Mouse (Mus musculus) frontal cortex, adult 2 months (tissue): ENCODE measurements around the gene Dnmt3a. TPM values are rescaled to one million over a fixed set of nuclear protein-coding genes. Genes with fewer than 3 reads are reported as not detected.

ENCODE experiments used
- DNase-seq, 2 experiments: peaks; one replicate each; pipeline ENCODE4 v3.0.0; 2022; ENCODE audit warnings: low spot score in 1 of 2; ENCODE audit errors: extremely low spot score in 1 of 2
- polyA plus RNA-seq: library from polyadenylated mRNA; depleted of rRNA; stranded (reverse); fragments of >200 nt; gene quantifications from 2 replicates; pipeline ENCODE4 v1.2.3, GENCODE M21; 2012

The Dnmt3a gene
- polyA plus RNA-seq, 1 experiment, result 44.7 TPM

DNA sequence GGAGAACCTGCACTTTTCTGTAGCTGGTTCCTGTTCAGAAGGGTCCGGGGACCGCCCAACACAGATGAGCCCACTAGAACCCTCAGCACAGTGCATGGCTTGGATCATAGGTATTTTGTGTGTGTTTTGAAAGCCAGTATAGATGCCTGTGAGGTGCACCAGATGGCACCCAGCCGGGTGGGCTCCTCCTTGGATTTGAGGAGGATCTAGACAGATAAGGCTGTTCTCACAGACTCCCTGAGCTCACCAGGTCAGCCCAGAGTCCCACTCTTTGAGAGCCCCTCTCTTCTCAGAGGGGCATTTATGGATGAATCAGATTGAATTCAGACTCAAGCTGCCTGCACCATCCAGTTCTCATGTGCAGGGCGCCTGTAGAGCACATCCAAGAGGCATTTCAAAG, 101.2 kb downstream of the Dnmt3a start:
- DNase-seq, result no peak

DNA sequence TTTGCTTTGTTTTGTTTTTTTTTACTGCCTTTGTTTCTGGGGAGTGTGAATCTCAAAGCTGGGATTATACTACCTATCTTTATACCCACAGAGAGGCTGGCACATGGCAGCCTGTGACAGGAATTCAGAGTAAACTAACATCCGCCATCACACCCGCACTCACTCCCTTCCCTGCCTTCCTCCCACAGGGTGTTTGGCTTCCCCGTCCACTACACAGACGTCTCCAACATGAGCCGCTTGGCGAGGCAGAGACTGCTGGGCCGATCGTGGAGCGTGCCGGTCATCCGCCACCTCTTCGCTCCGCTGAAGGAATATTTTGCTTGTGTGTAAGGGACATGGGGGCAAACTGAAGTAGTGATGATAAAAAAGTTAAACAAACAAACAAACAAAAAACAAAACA, 101.6 kb downstream of the Dnmt3a start:
- no peak for DNase-seq

- no peak for DNase-seq
Observed at GRCm38 (mm10) chr12:3910466-3911093, 104.8 kb downstream of the Dnmt3a start.

DNA sequence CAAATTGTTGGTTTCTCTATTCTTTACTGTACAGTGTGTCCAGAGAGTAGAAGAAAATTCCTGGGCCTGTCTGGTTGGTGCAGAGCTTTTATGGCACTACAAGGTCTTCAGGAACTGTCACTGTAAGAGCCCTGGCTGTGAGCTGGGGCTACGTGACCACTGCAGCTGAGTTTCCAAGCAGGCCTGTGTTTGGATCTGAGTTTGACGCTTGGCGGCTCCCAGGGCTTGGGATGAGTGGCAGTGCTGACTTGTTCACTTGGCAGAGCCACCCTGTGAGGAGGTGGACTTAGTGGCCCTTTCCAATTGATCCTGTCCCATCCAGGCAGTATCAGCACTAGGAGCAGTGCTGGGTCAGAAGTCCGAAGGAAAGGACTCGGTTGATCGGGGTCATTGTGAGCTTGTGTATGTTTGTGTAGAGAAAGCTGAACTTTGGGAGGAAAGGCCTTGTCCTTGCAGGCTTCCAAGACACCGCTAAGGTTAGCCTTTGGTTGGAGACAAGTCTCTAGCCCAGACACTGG, 106.1 kb downstream of the Dnmt3a start:
- DNase-seq, result no peak

DNA sequence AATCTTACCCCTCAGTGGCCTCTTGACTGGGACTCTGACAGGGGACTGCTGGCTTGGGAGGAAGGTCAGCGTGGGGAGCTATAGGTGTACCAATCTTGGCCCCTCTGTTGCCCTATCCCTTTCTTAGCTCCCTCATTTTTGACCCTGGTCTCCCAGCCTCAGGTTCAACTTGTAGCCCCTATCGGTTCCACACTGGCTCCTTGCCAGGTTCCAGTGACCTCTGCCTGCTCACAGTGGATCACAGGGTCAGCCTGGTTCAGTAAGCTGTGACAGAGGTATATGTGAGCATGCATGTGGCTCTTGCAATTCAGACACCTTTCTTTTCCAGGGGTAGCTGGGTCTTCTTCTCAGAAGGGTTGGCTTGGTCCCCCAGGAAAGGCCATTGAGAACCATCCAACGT, 110.0 kb downstream of the Dnmt3a start:
- DNase-seq, result no peak

- DNase-seq, result no peak
Observed at GRCm38 (mm10) chr12:3917668-3918341, 112.0 kb downstream of the Dnmt3a start.

GRCm38 (mm10) chr12:3918577-3918976, 112.8 kb downstream of the Dnmt3a start:
- no peak for DNase-seq

DNA sequence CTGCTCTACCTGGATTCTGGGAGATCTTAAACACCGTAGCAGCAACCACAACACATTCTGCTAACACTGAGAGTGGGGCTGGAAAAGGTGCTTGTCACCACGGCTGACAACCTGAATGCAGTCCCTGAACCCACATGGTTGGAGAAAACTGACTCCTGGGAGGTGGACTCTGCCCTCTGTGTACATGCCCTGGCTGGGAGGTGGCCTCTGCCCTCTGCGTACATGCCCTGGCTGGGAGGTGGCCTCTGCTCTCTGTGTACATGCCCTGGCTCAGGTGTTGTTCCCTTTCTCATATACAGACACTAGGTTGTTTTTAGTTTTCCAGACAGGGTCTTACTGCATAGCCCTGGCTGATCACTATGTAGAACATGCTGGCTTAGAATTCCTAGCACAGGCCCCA, 113.6 kb downstream of the Dnmt3a start:
- DNase-seq, result no peak

DNA sequence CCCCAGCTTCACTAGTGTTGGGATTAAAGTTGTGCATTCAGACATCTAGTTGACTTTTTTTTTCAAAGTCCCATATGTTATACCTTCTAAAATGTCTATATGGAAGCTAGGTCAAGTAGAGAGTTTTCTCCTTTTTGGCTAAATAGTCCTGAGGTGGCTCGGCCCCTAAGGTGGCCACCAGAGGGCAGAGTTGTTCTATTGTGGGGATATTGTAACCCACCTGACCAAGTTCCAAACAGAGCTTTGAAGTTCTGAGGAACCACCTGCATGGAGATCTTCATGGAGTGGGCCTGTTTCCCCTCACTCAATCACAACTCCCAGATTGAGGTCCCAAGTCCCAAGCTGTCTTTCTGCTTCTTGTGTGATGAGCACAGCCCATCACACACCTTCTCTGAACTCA, 120.3 kb downstream of the Dnmt3a start:
- DNase-seq, result peak in 1 of 2 experiments; percentile 88

GRCm38 (mm10) chr12:3928841-3929240, 123.0 kb downstream of the Dnmt3a start:
- peak in 1 of 2 experiments; percentile 65 for DNase-seq

- peak in 1 of 2 experiments; percentile 59 for DNase-seq
Observed at GRCm38 (mm10) chr12:3930090-3930865, 124.5 kb downstream of the Dnmt3a start.

- DNase-seq, result no peak
Observed at GRCm38 (mm10) chr12:3942026-3942425, 136.2 kb downstream of the Dnmt3a start.

DNA sequence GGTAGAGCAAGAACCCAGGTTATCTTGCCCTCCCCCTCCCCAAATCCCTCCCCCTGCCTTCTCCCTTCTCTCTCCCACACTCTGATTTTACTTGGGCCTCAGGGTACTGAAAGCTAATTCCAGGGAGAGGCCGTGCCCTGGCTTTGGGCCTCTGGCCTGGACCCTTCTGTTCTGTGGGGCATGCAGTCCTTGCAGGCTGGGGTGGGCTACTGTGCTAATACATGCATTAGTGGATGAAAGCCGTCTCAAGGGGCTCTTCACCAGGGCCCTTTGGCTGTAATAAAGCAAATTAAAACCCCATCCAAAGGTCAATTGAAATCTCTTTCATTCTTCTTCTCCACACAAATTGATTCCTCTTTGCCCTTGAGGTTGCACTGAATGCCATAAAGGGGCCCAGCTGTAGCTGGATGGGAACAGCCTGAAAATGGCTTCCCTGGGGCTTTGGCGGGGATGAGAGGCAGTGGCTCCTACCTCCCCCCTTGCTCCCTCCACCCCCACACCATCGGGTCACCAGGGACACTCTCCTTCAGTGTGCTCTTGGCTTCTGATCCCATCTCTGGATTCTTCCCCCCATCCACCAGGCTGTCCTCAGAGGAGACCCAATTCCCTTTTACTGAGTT, 138.8 kb downstream of the Dnmt3a start:
- DNase-seq, result no peak

- no peak for DNase-seq
Observed at GRCm38 (mm10) chr12:3947503-3947902, 141.7 kb downstream of the Dnmt3a start.

GRCm38 (mm10) chr12:3954651-3955050, 148.8 kb downstream of the Dnmt3a start, which contains the start of gene Pomc:
Pomc (plus strand) TSS chr12:3954951.
- DNase-seq, result no peak

GRCm38 (mm10) chr12:3955371-3955770, 149.6 kb downstream of the Dnmt3a start:
- no peak for DNase-seq

GRCm38 (mm10) chr12:3956351-3956750, 150.5 kb downstream of the Dnmt3a start:
- peak in 1 of 2 experiments; percentile 40 for DNase-seq

- DNase-seq, result peak; percentile 85 to 87
Observed at GRCm38 (mm10) chr12:3959791-3960543, 154.2 kb downstream of the Dnmt3a start.

- peak in 1 of 2 experiments; percentile 16 for DNase-seq
Observed at GRCm38 (mm10) chr12:3960553-3960952, 154.7 kb downstream of the Dnmt3a start.
